22 mouse cellular contexts compared by ENCODE assay signal in genomic region chr10:43997276-43997675, GRCm38 (mm10).
DNase-seq lines count a peak whose midpoint lies in the region; ATAC-seq and TF ChIP-seq lines count a peak whose summit lies in the region.
"Had no signal": no experiment of that assay in that cellular context is flagged by ENCODE, and none has a peak within 500 bp of the region (broad histone marks: within the 10 kb centered on the region; RNA-seq: fewer than 3 reads in every experiment).

No protein-coding gene starts in this region.

- no peak overlapping the region for H3K4me3 ChIP-seq in heart, adult 2 months
- H3K4me3 ChIP-seq in kidney, embryonic 16.5 days (ENCODE audit: low read length), result no peak overlapping the region
- H3K4me3 ChIP-seq: forebrain, embryonic 12.5 days; left cerebral cortex, adult 2 months; limb, embryonic 10.5 days; midbrain, embryonic 13.5 days; myocyte had no signal

- H3K4me2 ChIP-seq in kidney, embryonic 16.5 days (replicated peaks; ENCODE audit: low read depth, low read length), result no peak overlapping the region
- H3K4me2 ChIP-seq: forebrain, embryonic 12.5 days; liver, embryonic 11.5 days; lung, embryonic 14.5 days; midbrain, embryonic 13.5 days had no signal

- no peak for TF ChIP-seq EP300 in heart, adult 2 months (IDR thresholded peaks at IDR 0.05; ENCODE audit: insufficient read depth, low read depth, low read length)

- H3K36me3 ChIP-seq in heart, adult 2 months (ENCODE audit: control insufficient read depth, insufficient read depth, low read length), result no peaks in the 10 kb centered on the region
- no peaks in the 10 kb centered on the region for H3K36me3 ChIP-seq in kidney, embryonic 16.5 days (ENCODE audit: insufficient read depth, low read length)
- H3K36me3 ChIP-seq: forebrain, embryonic 12.5 days; limb, embryonic 10.5 days; midbrain, embryonic 13.5 days had no signal

- intact Hi-C loops in heart, adult 2 months (cut with DNase I), result no loop called here

- peak; percentile 89 for DNase-seq in heart, adult 11 months
- DNase-seq in heart, adult 2 months, result no peak
- peak; percentile 95 for DNase-seq in induced T-regulatory cell, adult 2 months (ENCODE audit: low read depth)
- DNase-seq in thymus, postnatal 36 days, result peak; percentile 9 to 45
- DNase-seq in heart, adult 9 months (ENCODE audit: low spot score in 2 of 2), result no peak
- no peak for DNase-seq in neural tube, embryonic 10.5 days (ENCODE audit: extremely low spot score, low spot score)
- DNase-seq: adrenal gland, postnatal 10 days; cerebellum, adult 9-11 months; gastrocnemius, postnatal 10 days; kidney, adult 2 months; kidney, postnatal 25 days; lung, embryonic 14.5 days; right cerebral cortex, postnatal 4 days had no signal

- ATAC-seq in neutrophil, adult 5-6 weeks (ENCODE audit: extremely low read depth, insufficient number of reproducible peaks, low FRiP score, poor library complexity, severe bottlenecking), result peak; percentile 32; the same call in 1 of the 2 replicates
- no peak for ATAC-seq in kidney, embryonic 16.5 days (ENCODE audit: low FRiP score, low TSS enrichment)
- ATAC-seq: hindbrain, postnatal 0 days; midbrain, embryonic 13.5 days had no signal

- H3K4me1 ChIP-seq in heart, adult 2 months (ENCODE audit: control insufficient read depth, insufficient read depth, low read length), result peaks cover 1% of the 10 kb centered on the region; the same call in 1 of the 2 replicates
- H3K4me1 ChIP-seq in kidney, embryonic 16.5 days (ENCODE audit: insufficient read depth, low read length), result no peaks in the 10 kb centered on the region

- TF ChIP-seq CTCF in heart, adult 2 months (IDR thresholded peaks at IDR 0.05), result no peak

- H3K79me2 ChIP-seq in heart, adult 2 months (replicated peaks; ENCODE audit: control insufficient read depth, insufficient read depth, low read length), result no peaks in the 10 kb centered on the region

- no peak overlapping the region for H3K9ac ChIP-seq in heart, adult 2 months (ENCODE audit: low read depth, low read length)
- H3K9ac ChIP-seq in kidney, embryonic 16.5 days (replicated peaks; ENCODE audit: low read length), result no peak overlapping the region
- H3K9ac ChIP-seq: forebrain, embryonic 12.5 days; lung, embryonic 14.5 days; midbrain, embryonic 13.5 days had no signal

- no peak overlapping the region for H3K27ac ChIP-seq in heart, adult 2 months
- no peak overlapping the region for H3K27ac ChIP-seq in kidney, embryonic 16.5 days (ENCODE audit: low read length)
- H3K27ac ChIP-seq: forebrain, embryonic 12.5 days; hindbrain, postnatal 0 days; left cerebral cortex, adult 2 months; limb, embryonic 10.5 days; midbrain, embryonic 13.5 days had no signal

- no peaks in the 10 kb centered on the region for H3K9me3 ChIP-seq in kidney, embryonic 16.5 days (ENCODE audit: low read length)
- H3K9me3 ChIP-seq: forebrain, embryonic 12.5 days; limb, embryonic 10.5 days; midbrain, embryonic 13.5 days had no signal

- no peak for TF ChIP-seq POLR2A in heart, adult 2 months (IDR thresholded peaks at IDR 0.05; ENCODE audit: insufficient read depth, low read depth, low read length)

- H3K27me3 ChIP-seq in heart, adult 2 months (ENCODE audit: control insufficient read depth, insufficient read depth, low read length), result no peaks in the 10 kb centered on the region
- H3K27me3 ChIP-seq in kidney, embryonic 16.5 days (ENCODE audit: insufficient read depth, low read length), result peaks cover 17% of the 10 kb centered on the region

- WGBS in heart, adult 2 months, result 72% methylated on average over 10 of the region's 10 CpGs
- WGBS in kidney, embryonic 16.5 days, result 90% methylated on average over 10 of the region's 10 CpGs

Comparison
In these comparisons a context has a peak if more than half of its experiments do, and no peak if none do; other contexts are left out.
1. DNase-seq: peak in heart, adult 11 months (single experiment), induced T-regulatory cell, adult 2 months (single experiment) and thymus, postnatal 36 days (2 of 2); none in heart, adult 2 months (0 of 2), heart, adult 9 months (0 of 2) and neural tube, embryonic 10.5 days (single experiment).